Mouse (Mus musculus) frontal cortex, postnatal 36 days (tissue): Measurements from ENCODE around the gene Pth2.

Experiments used
- DNase-seq, 2 experiments: peaks; one replicate each; pipeline ENCODE4 v3.0.0; 2022; ENCODE audit warnings: low spot score in 2 of 2

The Pth2 gene

DNA sequence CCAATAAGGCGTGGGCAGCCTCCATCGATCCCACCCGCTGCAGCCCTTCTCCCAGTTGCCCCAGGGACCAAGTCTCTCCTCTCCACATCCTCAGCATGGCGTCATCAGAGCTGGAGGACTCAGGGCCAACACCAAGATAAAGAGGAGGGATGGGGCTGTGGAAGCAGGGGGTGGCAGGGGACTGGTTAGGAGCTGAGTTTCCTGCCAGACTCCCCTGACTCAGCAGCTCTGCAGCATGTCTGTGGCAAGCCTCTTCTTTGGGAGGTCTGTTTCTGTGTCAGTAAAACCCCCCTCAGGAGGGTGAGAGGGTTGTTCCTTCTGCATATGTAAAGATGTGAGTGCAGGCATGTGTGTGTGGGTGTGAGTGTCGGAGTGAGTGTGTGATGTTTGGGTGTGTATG, 16.2 kb downstream of the Pth2 start:
- DNase-seq: no peak

DNA sequence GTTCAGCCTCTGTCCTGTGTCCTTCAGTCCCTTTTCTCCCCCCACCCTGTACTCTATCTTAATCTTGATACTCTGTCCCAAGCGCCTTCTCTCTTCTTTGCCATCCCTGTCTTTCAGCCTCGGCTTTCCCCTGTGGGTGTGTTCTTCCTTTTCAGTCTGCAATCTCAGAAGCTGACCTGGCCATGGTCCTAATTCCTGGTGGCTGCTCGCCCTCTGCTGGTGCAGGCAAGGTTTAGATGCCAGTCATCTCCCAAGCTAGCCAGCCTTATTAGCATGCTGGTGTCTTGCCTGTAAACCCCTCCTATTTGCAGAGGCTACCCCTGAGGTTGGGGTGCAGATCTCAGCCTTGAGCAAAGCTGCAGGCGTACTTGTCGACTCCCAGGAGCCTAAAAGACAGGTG, 17.6 kb downstream of the Pth2 start:
- peak; percentile 63 to 78 for DNase-seq

DNA sequence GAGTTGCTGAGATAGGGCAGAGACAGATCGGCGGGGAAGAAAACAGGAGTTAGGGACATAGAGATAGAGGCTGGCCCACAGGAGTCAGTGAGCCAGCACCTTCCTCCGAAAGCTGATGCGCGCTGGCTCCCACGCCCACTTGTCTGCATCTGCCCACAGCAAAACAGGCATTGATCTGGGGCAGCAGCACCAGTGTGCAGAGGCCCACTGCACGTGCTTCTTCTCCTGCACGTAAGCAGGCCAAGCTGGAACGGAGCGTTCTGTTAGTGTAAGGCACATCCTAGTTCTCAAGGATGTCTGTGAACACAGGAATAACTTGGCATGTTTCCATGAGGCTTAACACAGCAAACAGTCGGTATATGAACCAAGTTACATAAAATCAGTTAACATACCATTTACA, 18.2 kb downstream of the Pth2 start:
- DNase-seq: peak; percentile 53 to 65

DNA sequence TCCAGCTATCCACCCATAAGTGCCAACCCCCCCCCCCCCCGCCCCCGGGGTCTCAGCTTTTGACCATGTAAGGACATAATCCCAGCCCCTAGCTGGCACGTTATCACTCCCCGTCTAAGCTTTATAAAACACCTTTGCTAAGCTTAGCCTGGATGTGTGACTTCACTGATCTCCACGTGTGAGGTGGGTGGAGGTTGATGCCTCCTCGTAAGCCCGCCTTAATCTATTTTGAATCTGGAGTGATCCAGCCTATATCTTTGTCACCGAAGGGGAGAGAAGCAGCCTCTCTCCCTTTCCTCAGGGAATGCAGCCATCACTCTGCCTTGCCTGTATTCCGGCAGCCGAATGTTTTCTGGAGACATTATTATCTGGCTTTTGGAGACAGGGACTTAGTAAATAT, 21.9 kb downstream of the Pth2 start:
- DNase-seq: peak in 1 of 2 experiments; percentile 53

- DNase-seq: peak; percentile 91 to 93
These were observed 23.8 kb downstream of the Pth2 start, which contains the start of gene Ccdc155 for GRCm38 (mm10) chr7:45204380-45205143. Ccdc155 (minus strand) TSS chr7:45204892.

GRCm38 (mm10) chr7:45208260-45208659, 27.5 kb downstream of the Pth2 start:
- no peak for DNase-seq

DNA sequence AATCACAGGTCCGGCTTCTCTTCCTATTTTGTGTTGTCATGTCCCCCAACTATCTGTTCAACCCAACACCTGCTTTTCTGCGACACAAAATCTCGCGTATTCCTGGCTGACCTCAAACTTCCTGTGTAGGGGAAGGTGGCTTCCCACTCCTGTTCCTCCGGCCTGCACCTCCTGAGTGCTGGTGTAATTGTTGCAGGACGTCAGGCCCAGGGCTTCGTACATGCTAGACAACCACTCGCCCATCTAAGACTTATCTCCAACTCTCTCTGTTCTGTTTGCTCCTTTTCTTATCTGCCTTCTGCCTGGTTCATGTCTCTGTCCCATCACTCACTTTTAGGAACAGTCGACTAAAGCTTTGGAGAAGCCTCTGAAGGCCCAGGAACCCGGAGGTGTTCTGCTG, 30.3 kb downstream of the Pth2 start:
- no peak for DNase-seq

DNA sequence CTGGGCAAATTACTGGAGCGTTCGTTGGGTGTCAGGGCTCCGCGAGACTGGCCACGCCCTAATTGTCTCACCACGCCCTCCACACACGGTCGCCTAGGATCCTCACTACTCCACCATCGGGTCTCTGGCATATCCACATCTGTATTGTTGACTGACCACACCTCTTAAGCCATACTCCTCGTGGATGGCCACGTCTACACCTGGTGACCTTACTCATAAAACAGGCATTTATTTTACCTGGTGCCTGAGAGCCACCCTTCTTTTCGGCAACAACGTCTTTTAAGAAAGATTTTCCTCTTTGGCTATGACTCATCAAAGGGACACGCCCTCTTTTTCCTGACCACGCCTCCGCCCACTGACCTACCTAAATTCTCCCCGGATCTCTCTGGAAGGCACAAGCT, 31.1 kb downstream of the Pth2 start, which contains the start of gene Dkkl1:
Dkkl1 (minus strand) TSS at position 297 of the 401 bp plus-strand sequence.
- DNase-seq: no peak

GRCm38 (mm10) chr7:45212356-45212755, 31.6 kb downstream of the Pth2 start:
- no peak for DNase-seq

GRCm38 (mm10) chr7:45213708-45214107, 32.9 kb downstream of the Pth2 start:
- no peak for DNase-seq

DNA sequence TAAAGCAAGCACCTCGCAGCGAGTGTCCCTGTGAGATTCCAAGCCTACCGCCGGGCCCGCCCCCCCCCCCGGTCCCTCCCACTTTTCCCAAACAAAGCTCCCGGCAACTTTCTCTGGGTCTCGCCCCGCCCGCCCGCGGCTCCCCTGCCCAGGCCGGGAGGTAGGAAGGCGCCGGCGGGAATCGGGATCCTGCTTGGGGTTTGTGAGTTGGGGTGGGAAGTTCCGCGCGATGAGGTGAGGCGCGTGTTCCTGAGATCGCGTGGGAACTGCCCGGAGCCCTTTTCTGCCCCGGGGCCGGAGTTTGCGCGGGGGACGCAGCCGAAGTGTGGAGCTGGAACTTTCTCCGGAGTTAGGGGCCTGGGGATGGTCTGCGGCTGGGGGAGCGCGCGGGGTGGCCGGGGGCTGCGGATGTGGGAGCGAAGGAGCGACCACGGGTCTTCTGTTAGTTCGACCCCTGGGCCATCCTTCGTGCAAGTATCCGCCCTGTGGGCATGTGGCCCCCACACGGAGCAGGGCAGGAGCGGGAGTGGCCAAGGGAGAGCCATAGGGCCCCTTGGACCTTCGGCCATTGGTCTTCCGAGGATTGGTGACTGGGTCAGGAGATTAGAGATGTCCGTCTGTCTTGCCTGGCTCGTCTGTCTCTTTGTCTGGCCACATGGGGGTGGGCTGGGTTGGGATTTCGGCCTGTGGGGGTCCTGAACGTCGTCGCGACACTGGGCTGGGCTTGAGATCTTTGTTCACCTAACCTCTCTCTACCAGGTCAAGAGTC, 35.1 kb downstream of the Pth2 start, which contains the start of gene Tead2:
Tead2 (plus strand) TSS at position 81 of the 769 bp plus-strand sequence.
- no peak for DNase-seq

GRCm38 (mm10) chr7:45216442-45217183, 35.8 kb downstream of the Pth2 start:
- DNase-seq: no peak

DNA sequence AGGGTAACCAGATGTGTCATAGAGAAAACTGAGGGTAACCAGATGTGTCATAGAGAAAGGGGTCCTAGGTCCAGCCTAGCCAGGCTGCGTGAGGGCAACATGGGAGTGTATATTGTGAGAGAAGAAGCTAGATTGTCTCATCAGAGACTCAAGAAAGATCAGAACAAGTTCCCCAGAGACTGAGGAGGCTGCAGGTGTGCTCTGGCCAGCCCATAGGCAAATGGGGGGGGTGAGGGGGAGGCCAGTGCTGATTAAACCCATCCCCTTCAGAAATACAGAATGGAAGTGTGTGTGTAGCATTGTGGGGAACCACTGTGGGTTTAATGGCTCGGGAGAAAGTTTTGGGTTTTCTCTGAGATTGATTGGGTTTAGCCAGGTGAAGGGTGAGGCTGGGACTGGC, 40.9 kb downstream of the Pth2 start:
- no peak for DNase-seq

- no peak for DNase-seq
These were observed 44.0 kb downstream of the Pth2 start for GRCm38 (mm10) chr7:45224826-45225225.

GRCm38 (mm10) chr7:45226421-45226820, 45.6 kb downstream of the Pth2 start:
- DNase-seq: no peak

DNA sequence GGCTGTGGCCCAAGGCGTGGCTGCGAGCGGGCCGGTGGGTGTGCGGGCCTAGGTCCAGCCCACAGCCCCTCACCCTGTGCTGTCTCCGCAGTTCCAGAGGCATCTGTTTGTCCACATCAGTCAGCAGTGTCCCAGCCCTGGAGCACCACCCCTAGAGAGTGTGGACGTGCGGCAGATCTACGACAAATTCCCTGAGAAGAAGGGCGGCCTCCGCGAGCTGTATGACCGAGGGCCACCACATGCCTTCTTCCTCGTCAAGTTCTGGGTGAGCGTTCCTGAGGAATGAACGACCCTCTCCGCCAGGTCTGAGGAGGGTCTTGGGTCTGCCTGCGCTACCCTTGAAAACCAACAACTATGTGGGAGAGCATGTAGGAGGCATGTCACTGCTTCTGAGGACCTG, 47.8 kb downstream of the Pth2 start:
- no peak for DNase-seq

DNA sequence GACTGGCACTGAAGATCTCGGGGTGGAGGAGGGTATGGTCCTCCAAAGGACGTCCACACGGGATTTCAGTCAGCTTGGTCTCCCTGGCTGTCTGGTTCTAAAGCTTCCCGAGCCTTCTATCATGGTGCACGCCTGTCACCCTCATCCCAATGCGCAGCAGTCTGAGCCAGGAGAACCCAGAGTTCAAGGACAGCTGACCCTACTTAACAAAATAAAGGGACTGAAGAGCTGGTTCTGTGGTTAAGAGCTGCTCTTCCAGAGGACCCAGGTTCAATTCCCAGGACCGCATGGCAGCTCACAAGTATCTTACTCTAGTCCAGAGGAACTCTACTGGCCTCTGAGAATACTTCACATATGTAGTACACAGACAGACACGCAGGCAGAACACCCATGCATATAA, 48.3 kb downstream of the Pth2 start:
- no peak for DNase-seq

- DNase-seq: no peak
These were observed 48.8 kb downstream of the Pth2 start for GRCm38 (mm10) chr7:45229459-45230203.

DNA sequence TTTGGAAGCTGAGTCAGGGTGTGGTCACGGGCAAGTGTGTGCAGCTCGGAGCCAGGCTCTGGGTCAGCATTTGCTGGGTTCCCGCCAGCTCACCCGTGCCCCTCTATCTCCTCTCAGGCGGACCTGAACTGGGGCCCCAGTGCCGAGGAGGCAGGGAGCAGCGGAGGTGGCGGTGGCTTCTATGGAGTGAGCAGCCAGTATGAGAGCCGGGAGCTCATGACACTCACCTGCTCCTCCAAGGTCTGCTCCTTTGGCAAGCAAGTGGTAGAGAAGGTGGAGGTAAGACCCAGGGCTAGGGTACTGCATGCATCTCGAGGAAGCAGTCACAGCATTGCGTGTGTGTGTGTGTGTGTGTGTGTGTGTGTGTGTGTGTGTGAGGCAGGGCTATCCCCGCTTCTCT, 50.4 kb downstream of the Pth2 start:
- no peak for DNase-seq
